Mouse (Mus musculus) intestine, embryonic 16.5 days (tissue): ENCODE data around the gene Tgds. TPM values are rescaled to one million over a fixed set of nuclear protein-coding genes. Genes with fewer than 3 reads are reported as not detected.
"Not testable (repeated sequence)": the region's sequence is repeated elsewhere in the genome, so short reads cannot be mapped to it uniquely, and the experiment has no call there.

ENCODE experiments used
- ATAC-seq: fragments of 200-750 bp; cut with Nextera tagmentation; 2 replicates; pipeline ENCODE4 v1.8.0; 2017; ENCODE audit warnings: moderate TSS enrichment, moderate library complexity
- H3K27ac ChIP-seq: fragments of 300-500 bp; sonication (generic); 2 replicates; pipeline ENCODE4 v1.5.1; 2014; ENCODE audit warnings: mild to moderate bottlenecking, low read length
- H3K27me3 ChIP-seq: fragments of 300-500 bp; sonication (generic); replicated peaks from 2 replicates; pipeline ENCODE4 v1.6.1; 2014; ENCODE audit warnings: low read length, control low read depth, mixed read lengths; ENCODE audit not compliant: control insufficient read depth, insufficient read depth
- H3K36me3 ChIP-seq: fragments of 300-500 bp; sonication (generic); 2 replicates; pipeline ENCODE4 v1.6.1; 2014; ENCODE audit warnings: low read length, control low read depth; ENCODE audit not compliant: control insufficient read depth, insufficient read depth
- H3K4me1 ChIP-seq: fragments of 300-500 bp; sonication (generic); 2 replicates; pipeline ENCODE4 v1.6.1; 2014; ENCODE audit warnings: low read length, control low read depth, mixed read lengths; ENCODE audit not compliant: control insufficient read depth, insufficient read depth
- H3K4me2 ChIP-seq: fragments of 300-500 bp; sonication (generic); 2 replicates; pipeline ENCODE4 v1.6.1; 2014; ENCODE audit warnings: low read depth, low read length, control low read depth
- H3K4me3 ChIP-seq: fragments of 300-500 bp; sonication (generic); 2 replicates; pipeline ENCODE4 v1.5.1; 2014; ENCODE audit warnings: mild to moderate bottlenecking, low read length
- H3K9ac ChIP-seq: fragments of 300-500 bp; sonication (generic); 2 replicates; pipeline ENCODE4 v1.6.1; 2014; ENCODE audit warnings: low read depth, low read length
- H3K9me3 ChIP-seq: fragments of 300-500 bp; sonication (generic); 2 replicates; pipeline ENCODE4 v1.6.1; 2016; ENCODE audit warnings: low read length, control low read depth; ENCODE audit not compliant: control insufficient read depth
- WGBS: fragments of 180-500 bp; shearing (Covaris S2); extraction: QIAGEN DNeasy Blood & Tissue Kit; methylation state at CpG from one replicate; pipeline ENCODE4 v1.1.7; 2014; 5-methylcytosine and 5-hydroxymethylcytosine counted together
- polyA plus RNA-seq: library from polyadenylated mRNA; unstranded; fragments of >200 nt; fragmentation: Nextera tagmentation; extraction: Ambion mirVana; gene quantifications from 2 replicates; pipeline ENCODE4 v1.2.1, GENCODE M21; 2015

Tgds gene
- polyA plus RNA-seq, 1 experiment from 2014 or later, result 31.8 TPM

- no peak for ATAC-seq
- no peaks in the 10 kb centered on the region for H3K9me3 ChIP-seq
- H3K27ac ChIP-seq, result no peak overlapping the region
- H3K4me3 ChIP-seq, result no peak overlapping the region
- no peaks in the 10 kb centered on the region for H3K27me3 ChIP-seq
- H3K36me3 ChIP-seq, result peaks cover 14% of the 10 kb centered on the region
- no peak overlapping the region for H3K9ac ChIP-seq
- H3K4me2 ChIP-seq, result no peak overlapping the region
- 86% methylated on average over 6 of the region's 6 CpGs for WGBS
- H3K4me1 ChIP-seq, result no peaks in the 10 kb centered on the region
These were observed 19.4 kb downstream of the Tgds start for GRCm38 (mm10) chr14:118113116-118113515.

DNA sequence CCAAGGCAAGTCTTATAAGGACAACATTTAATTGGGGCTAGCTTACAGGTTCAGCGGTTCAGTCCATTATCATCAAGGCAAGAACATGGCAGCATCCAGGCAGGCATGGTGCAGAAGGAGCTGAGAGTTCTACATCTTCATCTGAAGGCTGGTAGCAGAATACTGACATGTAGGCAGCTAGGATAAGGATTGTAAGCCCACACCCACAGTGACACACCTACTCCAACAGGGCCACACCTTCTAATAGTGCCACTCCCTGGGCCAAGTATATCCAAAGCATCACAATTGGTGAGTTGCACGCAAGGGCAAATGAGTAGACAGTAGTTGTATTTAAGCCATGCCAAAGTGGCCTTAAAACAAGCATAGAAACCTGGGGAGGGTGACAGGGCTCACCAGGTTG is 25.1 kb downstream of the Tgds start:
- H3K9ac ChIP-seq, H3K36me3 ChIP-seq, H3K27me3 ChIP-seq, ATAC-seq, H3K9me3 ChIP-seq, H3K27ac ChIP-seq, H3K4me3 ChIP-seq, H3K4me2 ChIP-seq, H3K4me1 ChIP-seq: not testable (repeated sequence)
- WGBS, result 84% methylated on average over 2 of the region's 2 CpGs

GRCm38 (mm10) chr14:118101227-118101990 is 31.1 kb downstream of the Tgds start:
- WGBS, result 80% methylated on average over 14 of the region's 14 CpGs
- Histone ChIP-seq H3K4me2 (no peak overlapping the region), H3K9me3 (no peaks in the 10 kb centered on the region), H3K9ac (no peak overlapping the region), H3K4me3 (no peak overlapping the region), H3K4me1 (no peaks in the 10 kb centered on the region), H3K27me3 (no peaks in the 10 kb centered on the region), H3K36me3 (no peaks in the 10 kb centered on the region), H3K27ac (no peak overlapping the region)
- no peak for ATAC-seq

- 0 out of 2 replicates have a peak, but pooled peaks have one; percentile 53 for ATAC-seq
- no peaks in the 10 kb centered on the region for H3K9me3 ChIP-seq
- 57% methylated on average over 2 of the region's 2 CpGs for WGBS
These were observed 34.3 kb downstream of the Tgds start for GRCm38 (mm10) chr14:118098265-118098664.

DNA sequence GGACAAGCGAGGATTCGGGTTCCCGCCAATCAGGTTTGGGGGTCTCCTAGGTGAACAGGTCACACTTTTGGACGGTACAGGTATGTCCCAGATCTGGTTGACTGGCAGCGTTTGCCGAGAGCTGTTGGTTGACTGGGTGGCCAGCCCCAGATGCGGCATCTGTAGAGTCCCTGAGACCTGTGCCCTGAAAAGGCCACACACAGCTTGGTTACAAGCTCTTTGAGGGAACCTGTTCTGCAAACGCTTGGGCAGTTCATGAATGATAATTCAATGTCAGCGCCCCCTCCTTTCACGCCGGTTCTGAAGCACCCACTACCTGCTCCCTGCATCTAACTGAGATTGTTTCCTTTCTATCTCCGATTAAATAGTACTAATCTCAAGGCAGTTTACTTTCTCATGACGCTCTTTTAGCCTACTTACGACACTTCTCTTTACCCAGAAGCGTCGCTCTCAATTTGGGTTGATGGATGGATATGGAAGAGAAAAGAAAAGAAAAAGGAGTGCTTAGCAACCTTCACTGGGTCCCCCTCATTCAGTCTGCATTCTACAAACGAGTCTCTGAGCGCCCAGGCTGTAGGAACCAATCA is 42.7 kb downstream of the Tgds start:
- Histone ChIP-seq H3K4me1 (0 out of 2 replicates have a peak, but pooled peaks cover 4% of the 10 kb centered on the region), H3K4me2 (peak overlapping the region; percentile 62), H3K9ac (peak overlapping the region; percentile 77), H3K9me3 (no peaks in the 10 kb centered on the region), H3K27ac (peak overlapping the region; percentile 41), H3K27me3 (no peaks in the 10 kb centered on the region), H3K4me3 (peak overlapping the region; percentile 77), H3K36me3 (no peaks in the 10 kb centered on the region)
- WGBS, result 1% methylated on average over 18 of the region's 18 CpGs
- ATAC-seq, result peak; percentile 60

More at GRCm38 (mm10) chr14:118098265-118098664, 34.3 kb downstream of the Tgds start:
- no peak overlapping the region for H3K9ac ChIP-seq
- H3K36me3 ChIP-seq, result no peaks in the 10 kb centered on the region
- no peaks in the 10 kb centered on the region for H3K27me3 ChIP-seq
- H3K4me2 ChIP-seq, result no peak overlapping the region
- H3K27ac ChIP-seq, result no peak overlapping the region
- H3K4me1 ChIP-seq, result no peaks in the 10 kb centered on the region
- H3K4me3 ChIP-seq, result no peak overlapping the region

- H3K27ac ChIP-seq, result peak overlapping the region; percentile 77
- no peaks in the 10 kb centered on the region for H3K36me3 ChIP-seq
- WGBS, result under 1% methylated on average over 44 of the region's 44 CpGs
- peak overlapping the region; percentile 62 for H3K4me2 ChIP-seq
- peak; percentile 90 for ATAC-seq
- peak overlapping the region; percentile 77 for H3K9ac ChIP-seq
- H3K4me3 ChIP-seq, result peak overlapping the region; percentile 77
- H3K4me1 ChIP-seq, result 0 out of 2 replicates have a peak, but pooled peaks cover 4% of the 10 kb centered on the region
- H3K9me3 ChIP-seq, result no peaks in the 10 kb centered on the region
- H3K27me3 ChIP-seq, result no peaks in the 10 kb centered on the region
These were observed 43.2 kb downstream of the Tgds start for GRCm38 (mm10) chr14:118089215-118089805.

- H3K36me3 ChIP-seq, result no peaks in the 10 kb centered on the region
- H3K9me3 ChIP-seq, result no peaks in the 10 kb centered on the region
- H3K9ac ChIP-seq, result peak overlapping the region; percentile 77
- no peaks in the 10 kb centered on the region for H3K27me3 ChIP-seq
- ATAC-seq, result peak; percentile 66
- WGBS, result 10% methylated on average over 22 of the region's 22 CpGs
- H3K4me3 ChIP-seq, result peak overlapping the region; percentile 77
- 0 out of 2 replicates have a peak, but pooled peaks cover 4% of the 10 kb centered on the region for H3K4me1 ChIP-seq
- H3K4me2 ChIP-seq, result peak overlapping the region; percentile 62
- H3K27ac ChIP-seq, result peak overlapping the region; percentile 77
These were observed 43.9 kb downstream of the Tgds start for GRCm38 (mm10) chr14:118088437-118089207.

GRCm38 (mm10) chr14:118086271-118087035 is 46.1 kb downstream of the Tgds start:
- no peaks in the 10 kb centered on the region for H3K36me3 ChIP-seq
- WGBS, result 52% methylated on average over 5 of the region's 5 CpGs
- H3K9me3 ChIP-seq, result no peaks in the 10 kb centered on the region
- H3K4me2 ChIP-seq, result no peak overlapping the region
- H3K4me3 ChIP-seq, result no peak overlapping the region
- no peak for ATAC-seq
- no peaks in the 10 kb centered on the region for H3K27me3 ChIP-seq
- H3K9ac ChIP-seq, result no peak overlapping the region
- 0 out of 2 replicates have a peak, but pooled peaks cover 4% of the 10 kb centered on the region for H3K4me1 ChIP-seq
- no peak overlapping the region for H3K27ac ChIP-seq
